Mouse (Mus musculus): ENCODE measurements at regions not wholly inside any gene's neighbourhood (a gene's known extent, or its start where the extent isn't known, plus 50 kb on each side); places are given as distances from the start of the nearest gene placed in this dataset.

- ATAC-seq (replicated peaks; ENCODE audit: low FRiP score, low TSS enrichment, poor library complexity, severe bottlenecking) = no peak
These were observed 60.3 kb upstream of the Ankrd50 start for GRCm38 (mm10) chr3:38544718-38545500.

DNA sequence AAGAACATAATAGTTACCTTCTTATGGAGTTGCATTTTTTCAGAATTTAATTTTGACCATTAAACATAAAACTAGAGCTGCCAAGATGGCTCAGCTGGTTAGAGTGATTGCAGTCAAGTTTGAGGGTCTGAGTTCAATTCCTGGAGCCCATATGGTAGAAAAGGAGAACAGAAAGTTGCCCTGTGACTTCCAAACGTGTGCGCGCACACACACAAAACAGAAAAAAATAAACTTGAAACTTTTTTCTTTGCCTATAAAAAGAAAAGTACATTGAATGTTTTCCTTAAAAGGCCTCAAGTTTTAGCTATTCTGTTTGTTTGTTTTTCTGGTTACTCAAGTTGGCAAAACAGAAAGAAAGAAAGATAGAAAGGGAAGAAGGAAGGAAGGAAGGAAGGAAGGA, 59.2 kb upstream of the Ankrd50 start:
- ATAC-seq (replicated peaks; ENCODE audit: low FRiP score, low TSS enrichment, poor library complexity, severe bottlenecking) = no peak

GRCm38 (mm10) chr3:38541296-38541695, 56.7 kb upstream of the Ankrd50 start:
- no peak for ATAC-seq (replicated peaks; ENCODE audit: low FRiP score, low TSS enrichment, poor library complexity, severe bottlenecking)

DNA sequence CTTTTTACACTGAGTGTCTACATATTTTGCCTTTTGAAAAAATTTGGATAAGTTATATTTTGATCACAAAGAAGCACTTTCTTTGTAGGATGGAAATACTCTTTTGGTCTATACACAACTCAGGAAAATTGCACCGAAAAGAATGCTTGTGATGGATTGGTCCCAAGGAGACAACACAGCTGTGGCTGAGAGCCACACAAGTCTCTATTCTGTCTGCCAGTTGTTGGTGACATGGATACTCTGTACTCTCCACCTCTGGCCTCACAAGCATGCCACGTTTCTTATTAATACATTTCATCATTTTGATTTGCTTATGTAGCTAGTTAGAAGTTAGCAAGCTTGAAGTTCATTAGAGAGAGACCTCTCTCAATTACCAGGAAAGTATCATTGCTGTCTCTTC, 53.7 kb upstream of the Ankrd50 start:
- no peak for ATAC-seq (replicated peaks; ENCODE audit: low FRiP score, low TSS enrichment, poor library complexity, severe bottlenecking)

DNA sequence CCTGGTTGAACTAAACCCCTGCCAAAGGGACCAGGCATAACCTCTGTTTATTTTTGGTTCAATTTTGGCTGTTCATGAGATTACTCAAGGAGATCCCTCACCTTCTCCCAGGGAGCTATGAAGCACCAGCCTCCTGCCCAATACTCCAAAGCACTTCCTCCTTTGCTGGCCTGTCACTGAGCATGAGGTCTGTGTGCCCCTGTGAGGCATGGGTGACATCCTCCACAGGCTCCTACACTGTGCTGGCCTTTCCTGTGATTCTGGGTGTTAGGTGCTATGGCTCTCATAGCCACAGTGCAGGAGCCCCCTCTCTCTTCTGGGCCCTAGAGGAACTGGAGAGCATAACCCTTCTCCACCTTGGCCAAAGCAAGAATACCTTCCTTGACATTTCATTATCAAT, 53.1 kb upstream of the Ankrd50 start:
- no peak for ATAC-seq (replicated peaks; ENCODE audit: low FRiP score, low TSS enrichment, poor library complexity, severe bottlenecking)

All from megakaryocyte-erythroid progenitor cell, adult 5-6 weeks (primary cell).